Mouse (Mus musculus): ENCODE results near the gene Ntn4. TPM values are rescaled to one million over a fixed set of nuclear protein-coding genes. Genes with fewer than 3 reads are reported as not detected.

The Ntn4 gene
- total RNA-seq, 2 experiments from 2014 or later, result not detected

GRCm38 (mm10) chr10:93640953-93641820 lies 706 bp downstream of the Ntn4 start:
- ATAC-seq (replicated peaks; ENCODE audit: poor library complexity, severe bottlenecking), result peak; percentile 39

DNA sequence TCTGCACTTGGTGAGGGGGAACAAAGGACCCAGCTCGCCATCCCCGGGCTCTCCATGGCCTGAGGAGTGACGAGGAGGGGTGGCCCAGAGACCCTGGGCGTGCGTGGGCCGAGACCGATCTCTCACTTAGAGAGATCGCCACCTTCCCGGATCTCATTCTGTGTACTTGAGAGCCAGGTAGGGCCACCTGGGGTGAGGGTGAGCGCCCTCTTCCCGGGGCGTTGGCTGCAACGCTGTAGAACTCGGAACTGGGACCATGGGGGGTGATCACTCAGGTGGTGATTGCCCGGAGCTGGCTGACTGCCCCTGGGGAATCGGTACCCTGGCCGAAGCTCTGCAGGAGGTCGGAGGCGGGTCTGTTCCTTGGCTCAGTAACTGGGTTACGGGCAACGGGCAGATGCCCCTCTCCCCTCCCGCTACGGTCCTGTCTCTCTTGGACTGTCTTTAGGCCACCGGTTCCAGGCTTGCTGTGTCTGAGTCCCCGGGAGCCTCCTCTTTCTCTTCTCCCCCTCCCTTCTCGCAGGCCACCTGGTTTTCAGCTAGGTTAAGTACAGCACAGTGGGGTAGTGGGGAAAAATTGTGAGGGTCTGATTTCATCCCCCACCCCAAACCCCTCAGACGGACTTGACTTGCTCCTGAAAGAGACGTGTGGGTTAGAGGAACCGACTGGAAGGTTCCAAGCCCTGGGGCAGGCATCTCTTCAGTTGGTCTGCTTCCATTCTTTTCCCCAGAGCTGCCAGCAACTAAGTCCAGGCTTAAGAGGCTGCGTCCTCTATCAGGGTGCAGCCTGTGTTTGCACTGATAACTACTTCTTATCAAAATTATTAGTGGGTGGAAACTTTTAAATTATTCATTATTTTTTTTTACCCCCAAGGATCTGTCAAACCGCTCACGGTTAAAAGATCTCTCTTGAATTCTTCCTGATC lies 1.6 kb downstream of the Ntn4 start:
- ATAC-seq (replicated peaks; ENCODE audit: poor library complexity, severe bottlenecking), result peak; percentile 21

DNA sequence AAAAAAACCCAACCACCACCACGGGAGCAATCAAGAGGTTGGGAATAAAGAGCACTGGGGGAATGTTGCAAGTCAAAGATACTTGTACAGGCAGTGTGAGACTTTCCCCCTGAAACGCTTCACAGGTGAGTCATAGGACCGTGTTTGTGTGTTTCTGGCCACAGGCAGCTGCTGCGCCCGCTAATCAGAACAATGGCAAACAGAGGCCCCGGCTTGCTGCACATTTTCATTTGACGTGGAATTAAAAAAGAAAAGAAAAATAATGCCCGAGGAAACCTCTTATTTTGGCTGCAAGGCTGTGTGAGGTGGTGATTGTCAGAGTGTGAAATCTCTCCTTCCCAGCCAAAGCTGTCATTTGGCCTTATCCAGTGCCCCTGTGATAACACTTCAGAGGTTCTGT lies 2.4 kb downstream of the Ntn4 start:
- ATAC-seq (replicated peaks; ENCODE audit: poor library complexity, severe bottlenecking), result no peak

DNA sequence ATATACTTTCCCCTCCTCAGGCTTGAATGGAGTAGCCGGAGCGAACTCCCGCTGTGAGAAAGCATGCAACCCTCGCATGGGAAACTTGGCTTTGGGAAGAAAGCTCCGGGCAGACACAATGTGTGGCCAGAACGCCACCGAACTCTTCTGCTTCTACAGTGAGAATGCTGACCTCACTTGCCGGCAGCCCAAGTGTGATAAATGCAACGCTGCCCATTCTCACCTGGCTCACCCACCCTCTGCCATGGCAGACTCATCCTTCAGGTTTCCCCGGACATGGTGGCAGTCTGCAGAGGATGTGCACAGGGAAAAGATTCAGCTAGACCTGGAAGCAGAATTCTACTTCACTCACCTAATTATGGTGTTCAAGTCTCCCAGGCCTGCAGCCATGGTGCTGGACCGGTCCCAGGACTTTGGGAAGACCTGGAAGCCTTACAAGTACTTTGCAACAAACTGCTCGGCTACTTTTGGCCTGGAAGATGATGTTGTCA lies 4.0 kb downstream of the Ntn4 start:
- no peak for ATAC-seq (replicated peaks; ENCODE audit: poor library complexity, severe bottlenecking)

DNA sequence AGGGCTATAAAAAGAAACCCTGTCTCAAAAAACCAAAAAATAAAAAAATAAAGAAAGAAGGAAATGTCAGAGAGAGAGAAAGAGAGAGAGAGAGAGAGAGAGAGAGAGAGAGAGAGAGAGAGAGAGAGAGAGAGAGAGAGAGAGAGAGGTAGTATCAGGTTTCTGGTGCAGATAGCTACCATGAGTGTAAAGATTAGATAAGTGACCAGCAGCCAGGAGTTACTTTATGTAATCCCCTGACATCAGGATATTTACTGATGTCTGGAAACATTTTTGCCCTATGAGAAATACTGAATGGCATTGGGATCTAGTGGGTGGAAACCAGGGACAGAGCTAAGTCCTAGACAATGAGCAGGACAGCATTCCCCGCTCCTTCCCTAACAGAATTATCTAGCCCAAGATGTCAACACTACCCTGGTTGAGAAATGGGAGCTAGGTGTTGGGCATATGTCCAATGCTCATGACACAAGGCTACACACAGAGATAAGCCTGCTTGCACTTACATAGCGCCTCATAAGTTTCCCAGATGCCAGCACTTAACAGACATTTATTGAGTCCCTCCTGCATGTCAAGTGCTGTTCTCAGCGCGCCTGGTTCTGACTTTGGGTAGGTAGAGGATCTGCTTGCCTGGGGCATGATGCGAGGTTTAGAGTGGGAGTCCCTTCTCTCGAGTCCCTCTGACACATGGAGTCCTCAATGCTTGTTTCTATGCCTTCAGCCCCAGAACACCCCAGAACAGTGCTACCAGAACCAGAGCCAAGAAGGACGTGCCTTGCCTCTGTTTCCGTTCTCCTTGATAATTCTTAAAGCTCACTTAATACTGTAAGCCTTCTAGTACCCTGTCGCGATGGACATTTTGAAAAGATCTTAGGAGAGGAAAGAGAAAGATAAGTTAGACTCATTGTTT lies 7.4 kb downstream of the Ntn4 start:
- ATAC-seq (replicated peaks; ENCODE audit: poor library complexity, severe bottlenecking), result no peak

DNA sequence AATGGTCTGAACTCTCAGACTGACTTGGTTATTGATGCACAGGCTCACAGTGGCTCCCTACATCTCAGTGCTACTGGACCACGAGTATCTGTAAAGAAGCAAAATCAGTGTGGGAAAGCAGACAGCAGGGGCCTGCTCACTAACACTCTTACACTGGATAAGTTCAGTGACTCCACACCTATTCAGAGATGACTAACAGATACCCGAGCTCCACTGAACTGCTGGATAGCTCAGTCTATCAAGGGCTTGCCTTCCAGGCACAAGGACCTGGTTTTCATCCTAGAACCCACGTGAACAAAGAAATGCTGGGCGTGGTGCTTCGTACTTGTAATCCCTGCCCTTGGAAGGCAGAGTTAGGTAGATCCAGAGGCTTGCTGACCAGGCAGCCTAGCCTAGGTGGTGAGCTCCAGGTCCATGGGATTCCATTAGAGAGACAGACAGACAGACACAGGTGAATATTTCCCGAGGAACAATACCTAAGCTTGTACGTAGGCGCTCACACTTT lies 8.2 kb downstream of the Ntn4 start:
- no peak for ATAC-seq (replicated peaks; ENCODE audit: poor library complexity, severe bottlenecking)

GRCm38 (mm10) chr10:93649127-93649526 lies 8.6 kb downstream of the Ntn4 start:
- no peak for ATAC-seq (replicated peaks; ENCODE audit: poor library complexity, severe bottlenecking)

DNA sequence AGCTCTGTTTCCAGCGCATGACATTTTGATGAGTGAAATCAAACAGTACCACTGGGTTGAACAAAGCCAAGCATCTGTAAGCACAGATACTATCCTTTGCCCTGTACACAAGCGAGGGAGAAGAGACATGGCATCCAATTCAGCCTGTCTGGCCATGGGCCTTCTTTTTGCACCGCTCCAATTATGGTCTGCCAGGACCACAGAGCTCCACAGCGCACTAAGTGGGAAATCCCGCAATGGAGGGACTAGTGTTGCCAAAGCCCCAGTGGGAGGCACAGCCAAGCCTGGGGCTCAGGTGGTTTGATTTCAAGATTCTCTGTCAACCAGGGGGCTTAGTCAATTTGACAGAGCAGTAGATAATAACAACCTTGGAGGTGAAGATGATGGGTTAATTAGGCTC lies 9.1 kb downstream of the Ntn4 start:
- ATAC-seq (replicated peaks; ENCODE audit: poor library complexity, severe bottlenecking), result no peak

- no peak for ATAC-seq (replicated peaks; ENCODE audit: poor library complexity, severe bottlenecking)
Measured at GRCm38 (mm10) chr10:93653322-93653721, 12.8 kb downstream of the Ntn4 start.

DNA sequence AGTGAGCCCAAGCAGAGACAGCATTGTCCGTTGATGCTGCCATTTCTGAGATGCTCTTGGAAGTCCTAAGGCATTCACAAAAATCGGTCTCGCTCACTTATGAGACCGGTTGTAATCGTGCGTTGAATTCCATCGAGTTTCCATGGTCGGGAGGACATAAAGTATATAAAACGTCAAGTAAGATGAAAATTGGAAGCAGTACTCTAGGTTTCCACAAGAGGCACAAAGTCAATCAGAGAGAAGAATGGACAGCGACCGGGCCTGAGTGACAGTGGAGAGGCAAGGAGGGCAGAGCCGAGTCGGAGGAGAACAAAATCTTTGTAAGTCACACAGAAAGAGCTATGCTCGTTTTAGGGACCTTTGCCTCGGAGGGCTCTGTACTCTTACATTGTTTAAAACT lies 14.9 kb downstream of the Ntn4 start:
- no peak for ATAC-seq (replicated peaks; ENCODE audit: poor library complexity, severe bottlenecking)

- ATAC-seq (replicated peaks; ENCODE audit: poor library complexity, severe bottlenecking), result no peak
Measured at GRCm38 (mm10) chr10:93659792-93660191, 19.3 kb downstream of the Ntn4 start.

DNA sequence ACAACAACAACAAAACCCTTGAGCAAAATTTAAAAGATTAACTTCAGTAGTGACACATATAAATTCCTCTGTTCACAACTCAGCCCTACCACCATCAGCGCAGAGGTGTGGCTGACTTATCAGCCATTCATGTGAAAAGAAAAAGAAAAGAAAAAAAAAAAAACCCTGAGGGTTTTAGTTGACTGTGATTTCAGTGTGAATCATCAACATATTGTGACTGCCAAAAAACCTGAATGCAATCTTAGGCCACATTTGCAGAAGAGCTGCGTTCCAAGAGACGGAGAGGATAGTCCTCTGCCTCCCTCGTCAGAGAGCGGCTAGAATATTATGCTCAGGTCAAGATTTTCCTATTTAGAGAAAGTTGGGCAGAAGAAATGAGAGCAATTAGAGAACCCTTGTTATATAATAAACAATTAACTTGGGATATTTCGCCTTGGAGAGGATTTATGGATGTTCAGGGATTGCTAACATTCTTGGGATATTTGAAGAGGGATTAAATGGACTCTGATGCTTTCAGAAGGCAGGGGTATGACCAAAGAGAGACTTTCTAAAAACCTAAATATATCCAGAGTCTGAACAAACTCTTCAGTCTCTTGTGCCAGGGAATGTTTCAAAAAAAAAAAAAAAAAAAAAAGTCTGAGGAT lies 21.0 kb downstream of the Ntn4 start:
- no peak for ATAC-seq (replicated peaks; ENCODE audit: poor library complexity, severe bottlenecking)

GRCm38 (mm10) chr10:93662018-93662417 lies 21.5 kb downstream of the Ntn4 start:
- peak; percentile 94 for ATAC-seq (replicated peaks; ENCODE audit: poor library complexity, severe bottlenecking)

DNA sequence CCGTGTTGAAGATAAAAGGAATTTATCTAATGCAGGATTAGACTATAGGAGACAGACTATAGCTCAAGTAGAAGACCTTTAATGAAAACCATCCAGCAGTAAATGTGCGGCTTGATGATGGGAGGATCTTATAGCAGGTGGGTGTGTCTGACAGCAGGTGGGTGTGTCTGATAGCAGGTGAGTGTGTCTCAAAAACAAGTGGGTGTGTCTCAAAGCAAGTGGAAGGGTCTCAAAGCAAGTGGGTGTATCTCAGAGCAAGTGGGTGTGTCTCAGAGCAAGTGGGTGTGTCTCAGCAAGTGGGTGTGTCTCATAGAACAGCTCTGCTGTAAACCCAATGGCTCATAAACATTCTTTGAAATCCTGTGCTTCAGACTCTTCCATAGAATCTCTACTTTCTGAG lies 25.7 kb downstream of the Ntn4 start:
- no peak for ATAC-seq (replicated peaks; ENCODE audit: poor library complexity, severe bottlenecking)

DNA sequence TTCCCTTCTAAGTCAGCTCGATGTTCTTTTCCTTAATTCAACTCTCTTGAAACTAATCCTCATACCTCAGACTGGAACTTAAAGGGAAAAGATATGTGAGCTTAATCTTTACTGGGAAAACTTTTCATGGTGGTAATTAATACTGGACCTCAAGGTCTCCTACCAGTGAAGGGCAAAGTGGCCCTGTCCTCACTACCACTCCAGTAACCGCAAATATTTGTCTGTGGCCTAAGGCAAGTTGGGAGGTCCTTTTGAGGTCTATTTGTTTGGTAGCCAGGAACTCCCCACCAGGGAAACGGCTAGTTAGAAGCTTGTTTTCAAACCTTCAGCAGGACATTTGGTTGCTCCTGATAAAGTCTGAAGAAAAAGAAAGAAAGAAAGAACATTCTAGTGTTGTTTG lies 26.5 kb downstream of the Ntn4 start:
- ATAC-seq (replicated peaks; ENCODE audit: poor library complexity, severe bottlenecking), result no peak

DNA sequence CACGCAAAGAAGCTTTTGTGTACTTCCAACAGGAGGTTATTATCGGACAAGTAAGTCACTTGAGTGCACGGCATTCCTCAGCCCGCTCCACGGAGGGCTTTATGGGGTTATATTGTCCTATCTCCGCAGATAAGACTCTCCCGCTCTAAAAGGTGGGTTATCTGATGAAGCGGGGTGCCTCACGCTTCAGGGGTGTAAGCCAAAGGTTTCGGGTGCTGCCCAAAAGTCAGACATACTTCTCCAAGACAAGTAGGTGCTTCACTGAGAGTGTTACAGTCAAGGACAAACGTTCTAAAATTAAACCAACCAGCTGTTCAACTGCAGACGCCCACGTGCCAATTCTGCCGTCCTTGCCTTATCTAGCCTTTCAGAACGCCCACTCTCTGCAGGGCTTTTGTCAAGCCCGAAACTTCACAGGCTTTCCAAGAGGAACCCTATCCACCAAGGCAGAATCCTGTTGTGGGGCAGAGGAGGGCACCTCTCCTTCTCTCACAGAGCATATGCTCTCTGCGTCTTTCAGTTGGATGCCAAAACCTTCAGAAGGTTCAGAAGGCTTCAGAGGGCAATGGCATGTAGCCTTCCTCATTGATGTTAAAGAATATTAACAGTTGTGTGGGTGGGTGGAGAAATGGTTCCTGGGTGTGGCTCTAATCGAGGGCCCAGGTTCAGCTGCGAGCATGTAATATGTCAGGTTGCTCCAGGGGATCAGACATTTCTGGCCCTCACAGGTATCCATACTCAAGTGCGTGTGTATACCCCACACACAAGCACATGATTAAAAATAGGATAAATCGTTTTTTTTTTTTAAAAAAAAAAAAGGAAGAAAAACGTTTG lies 32.4 kb downstream of the Ntn4 start:
- ATAC-seq (replicated peaks; ENCODE audit: poor library complexity, severe bottlenecking), result no peak

GRCm38 (mm10) chr10:93679191-93680007 lies 38.9 kb downstream of the Ntn4 start:
- ATAC-seq (replicated peaks; ENCODE audit: poor library complexity, severe bottlenecking), result peak; percentile 24; the same call in 1 of the 2 replicates

All from granulocyte monocyte progenitor cell, adult 5-6 weeks (primary cell).